Mouse (Mus musculus): ENCODE data around the gene Tuba4a.

DNA sequence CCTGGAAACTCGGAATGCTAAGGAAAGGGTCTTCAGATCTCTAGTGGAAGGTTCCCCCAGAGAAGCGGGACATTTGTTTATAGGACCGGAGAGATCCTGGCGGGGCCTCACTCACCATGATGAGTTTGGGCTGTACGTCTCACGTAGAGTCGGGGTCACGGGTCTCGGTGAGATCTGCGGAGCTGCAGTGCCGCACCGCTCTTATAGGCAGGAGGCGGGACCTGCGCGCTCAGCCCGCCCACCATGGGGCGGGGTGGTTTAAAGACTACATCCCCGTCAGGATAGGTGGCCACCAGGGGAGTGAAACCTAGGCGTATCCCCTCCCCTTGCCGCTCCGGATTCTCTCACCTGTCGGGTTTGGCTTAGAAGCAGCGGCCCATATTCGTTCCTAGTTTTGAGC, 587 bp downstream of the Tuba4a start:
- TF ChIP-seq CTCF (IDR thresholded peaks at IDR 0.05; ENCODE audit: low read depth) (0 out of 2 replicates have a peak, but pooled peaks have one; percentile 10), EP300 (IDR thresholded peaks at IDR 0.05; ENCODE audit: low read depth) (no peak)

Measured in heart, postnatal 0 days (tissue).